Mouse (Mus musculus): ENCODE results near the gene Olfml1. TPM values are rescaled to one million over a fixed set of nuclear protein-coding genes. Genes with fewer than 3 reads are reported as not detected.

Gene Olfml1
- polyA plus RNA-seq, 1 experiment from 2014 or later: 26.0 TPM

- no peaks in the 10 kb centered on the region for H3K27me3 ChIP-seq (ENCODE audit: control insufficient read depth, insufficient read depth, low read length)
- no peaks in the 10 kb centered on the region for H3K9me3 ChIP-seq (ENCODE audit: control insufficient read depth, low read length)
- ATAC-seq (ENCODE audit: insufficient number of reproducible peaks, low FRiP score, low TSS enrichment, low read depth): 0 out of 2 replicates have a peak, but pooled peaks have one; percentile 28
- WGBS: 36% methylated on average over 10 of the region's 11 CpGs
- no peaks in the 10 kb centered on the region for H3K36me3 ChIP-seq (ENCODE audit: control insufficient read depth, insufficient read depth, low read length)
- no peak overlapping the region for H3K4me2 ChIP-seq (ENCODE audit: low read depth, severe bottlenecking)
- no peak overlapping the region for H3K27ac ChIP-seq (replicated peaks; ENCODE audit: low read depth, low read length)
- peaks cover 10% of the 10 kb centered on the region for H3K4me1 ChIP-seq (ENCODE audit: control insufficient read depth, insufficient read depth, low read length)
- no peak overlapping the region for H3K9ac ChIP-seq (ENCODE audit: low read length)
- DNase-seq (ENCODE audit: low spot score): no peak
- H3K4me3 ChIP-seq (ENCODE audit: low read depth, low read length): no peak overlapping the region
Measured at GRCm38 (mm10) chr7:107618028-107618992, 51.1 kb downstream of the Olfml1 start.

DNA sequence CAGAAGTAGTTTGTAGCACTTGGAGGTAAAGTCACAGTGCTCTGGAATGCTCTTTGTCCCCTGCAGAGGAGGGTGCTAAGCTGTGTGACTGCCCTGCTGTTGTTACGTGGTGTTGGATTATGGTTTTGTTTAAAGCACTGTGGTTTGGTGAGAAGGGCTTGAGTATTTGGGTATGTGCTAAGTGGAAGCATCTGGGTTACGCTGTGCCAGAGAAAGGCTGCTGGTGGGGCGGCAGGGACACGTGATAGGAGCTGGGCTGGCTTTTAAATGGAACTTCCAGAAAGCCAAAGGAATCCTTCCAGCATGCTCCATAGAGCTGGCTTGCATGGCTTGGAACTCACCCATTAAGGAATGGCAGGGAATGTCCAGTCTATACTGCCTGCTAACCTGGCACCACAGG, 52.0 kb downstream of the Olfml1 start:
- Histone ChIP-seq H3K9ac (ENCODE audit: low read length) (no peak overlapping the region), H3K36me3 (ENCODE audit: control insufficient read depth, insufficient read depth, low read length) (no peaks in the 10 kb centered on the region), H3K9me3 (ENCODE audit: control insufficient read depth, low read length) (no peaks in the 10 kb centered on the region), H3K4me1 (ENCODE audit: control insufficient read depth, insufficient read depth, low read length) (peaks cover 10% of the 10 kb centered on the region), H3K27me3 (ENCODE audit: control insufficient read depth, insufficient read depth, low read length) (no peaks in the 10 kb centered on the region), H3K27ac (replicated peaks; ENCODE audit: low read depth, low read length) (no peak overlapping the region), H3K4me2 (ENCODE audit: low read depth, severe bottlenecking) (no peak overlapping the region), H3K4me3 (ENCODE audit: low read depth, low read length) (no peak overlapping the region)
- DNase-seq (ENCODE audit: low spot score): peak; percentile 43
- ATAC-seq (ENCODE audit: insufficient number of reproducible peaks, low FRiP score, low TSS enrichment, low read depth): peak; percentile 72
- WGBS: 23% methylated on average over 4 of the region's 4 CpGs

DNA sequence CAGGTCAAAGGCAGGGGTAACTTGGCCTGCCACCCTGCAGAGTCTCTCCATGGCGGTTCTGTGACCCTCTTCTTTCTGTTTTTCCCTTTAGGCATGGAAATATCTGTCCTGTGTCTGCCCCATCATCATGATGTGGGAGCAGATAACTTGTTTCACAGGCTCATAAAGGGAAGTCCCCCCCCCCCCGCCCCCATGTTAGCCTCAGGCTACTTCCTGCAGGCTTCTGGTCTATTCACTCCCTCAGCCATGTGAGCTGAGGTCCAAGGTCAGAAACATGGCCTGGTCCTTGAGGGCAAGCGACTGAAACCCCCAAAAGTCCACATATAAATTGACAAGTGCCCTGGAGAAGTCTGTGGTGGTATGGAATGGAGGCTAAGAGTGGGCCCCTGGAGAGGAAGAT, 52.9 kb downstream of the Olfml1 start:
- no peak for DNase-seq (ENCODE audit: low spot score)
- ATAC-seq (ENCODE audit: insufficient number of reproducible peaks, low FRiP score, low TSS enrichment, low read depth): no peak
- WGBS: 80% methylated on average over 3 of the region's 3 CpGs

GRCm38 (mm10) chr7:107624432-107624831, 57.2 kb downstream of the Olfml1 start:
- Histone ChIP-seq H3K4me2 (ENCODE audit: low read depth, severe bottlenecking) (no peak overlapping the region), H3K9ac (ENCODE audit: low read length) (no peak overlapping the region), H3K36me3 (ENCODE audit: control insufficient read depth, insufficient read depth, low read length) (no peaks in the 10 kb centered on the region), H3K4me3 (ENCODE audit: low read depth, low read length) (no peak overlapping the region), H3K9me3 (ENCODE audit: control insufficient read depth, low read length) (no peaks in the 10 kb centered on the region), H3K4me1 (ENCODE audit: control insufficient read depth, insufficient read depth, low read length) (no peaks in the 10 kb centered on the region), H3K27me3 (ENCODE audit: control insufficient read depth, insufficient read depth, low read length) (no peaks in the 10 kb centered on the region), H3K27ac (replicated peaks; ENCODE audit: low read depth, low read length) (no peak overlapping the region)
- WGBS: 60% methylated on average over 3 of the region's 3 CpGs
- DNase-seq (ENCODE audit: low spot score) (no peak), ATAC-seq (ENCODE audit: insufficient number of reproducible peaks, low FRiP score, low TSS enrichment, low read depth) (no peak)

More for the DNA sequence above, 52.9 kb downstream of the Olfml1 start:
- Histone ChIP-seq H3K4me2 (ENCODE audit: low read depth, severe bottlenecking) (no peak overlapping the region), H3K4me3 (ENCODE audit: low read depth, low read length) (no peak overlapping the region), H3K27ac (replicated peaks; ENCODE audit: low read depth, low read length) (no peak overlapping the region), H3K9me3 (ENCODE audit: control insufficient read depth, low read length) (no peaks in the 10 kb centered on the region), H3K36me3 (ENCODE audit: control insufficient read depth, insufficient read depth, low read length) (no peaks in the 10 kb centered on the region), H3K27me3 (ENCODE audit: control insufficient read depth, insufficient read depth, low read length) (no peaks in the 10 kb centered on the region), H3K4me1 (ENCODE audit: control insufficient read depth, insufficient read depth, low read length) (peaks cover 10% of the 10 kb centered on the region), H3K9ac (ENCODE audit: low read length) (no peak overlapping the region)

GRCm38 (mm10) chr7:107625061-107625460, 57.8 kb downstream of the Olfml1 start, which contains the start of gene 5330417H12Rik:
TSS of gene 5330417H12Rik (minus strand) at chr7:107625161.
- no peaks in the 10 kb centered on the region for H3K4me1 ChIP-seq (ENCODE audit: control insufficient read depth, insufficient read depth, low read length)
- no peaks in the 10 kb centered on the region for H3K9me3 ChIP-seq (ENCODE audit: control insufficient read depth, low read length)
- H3K27ac ChIP-seq (replicated peaks; ENCODE audit: low read depth, low read length): no peak within 1 kb of the TSS
- H3K4me2 ChIP-seq (ENCODE audit: low read depth, severe bottlenecking): no peak within 1 kb of the TSS
- H3K27me3 ChIP-seq (ENCODE audit: control insufficient read depth, insufficient read depth, low read length): no peaks in the 10 kb centered on the region
- ATAC-seq (ENCODE audit: insufficient number of reproducible peaks, low FRiP score, low TSS enrichment, low read depth): no peak
- DNase-seq (ENCODE audit: low spot score): no peak
- no peaks in the 10 kb centered on the region for H3K36me3 ChIP-seq (ENCODE audit: control insufficient read depth, insufficient read depth, low read length)
- no peak within 1 kb of the TSS for H3K9ac ChIP-seq (ENCODE audit: low read length)
- no peak within 1 kb of the TSS for H3K4me3 ChIP-seq (ENCODE audit: low read depth, low read length)
- 85% methylated on average over 2 of the region's 2 CpGs for WGBS

GRCm38 (mm10) chr7:107625781-107626180, 58.5 kb downstream of the Olfml1 start:
- no peaks in the 10 kb centered on the region for H3K36me3 ChIP-seq (ENCODE audit: control insufficient read depth, insufficient read depth, low read length)
- WGBS: 90% methylated on average over 6 of the region's 6 CpGs
- H3K4me3 ChIP-seq (ENCODE audit: low read depth, low read length): no peak overlapping the region
- H3K4me1 ChIP-seq (ENCODE audit: control insufficient read depth, insufficient read depth, low read length): no peaks in the 10 kb centered on the region
- no peaks in the 10 kb centered on the region for H3K9me3 ChIP-seq (ENCODE audit: control insufficient read depth, low read length)
- H3K27ac ChIP-seq (replicated peaks; ENCODE audit: low read depth, low read length): no peak overlapping the region
- no peak for DNase-seq (ENCODE audit: low spot score)
- H3K9ac ChIP-seq (ENCODE audit: low read length): no peak overlapping the region
- no peak overlapping the region for H3K4me2 ChIP-seq (ENCODE audit: low read depth, severe bottlenecking)
- no peak for ATAC-seq (ENCODE audit: insufficient number of reproducible peaks, low FRiP score, low TSS enrichment, low read depth)
- no peaks in the 10 kb centered on the region for H3K27me3 ChIP-seq (ENCODE audit: control insufficient read depth, insufficient read depth, low read length)

DNA sequence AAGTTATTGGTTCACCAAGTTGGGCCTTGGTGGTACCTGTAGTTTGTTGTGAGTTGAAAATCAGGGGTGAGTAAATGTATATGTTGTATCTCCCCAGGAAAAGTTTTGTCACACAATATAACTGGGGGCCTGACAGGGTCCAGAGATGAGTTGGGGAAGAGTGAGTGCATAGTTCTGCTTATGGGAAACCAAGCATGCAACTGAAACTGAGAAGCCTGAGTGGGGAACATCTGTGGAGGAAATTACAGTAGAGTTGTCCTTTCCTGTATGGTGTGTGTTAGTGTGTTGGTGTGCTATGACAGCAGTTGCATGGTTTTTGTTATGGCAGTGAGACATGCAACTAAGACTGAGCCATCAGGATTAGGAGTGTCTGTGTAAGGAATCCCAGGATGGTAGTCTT, 61.1 kb downstream of the Olfml1 start:
- Histone ChIP-seq H3K36me3 (ENCODE audit: control insufficient read depth, insufficient read depth, low read length) (no peaks in the 10 kb centered on the region), H3K27ac (replicated peaks; ENCODE audit: low read depth, low read length) (no peak overlapping the region), H3K4me3 (ENCODE audit: low read depth, low read length) (no peak overlapping the region), H3K27me3 (ENCODE audit: control insufficient read depth, insufficient read depth, low read length) (no peaks in the 10 kb centered on the region), H3K9me3 (ENCODE audit: control insufficient read depth, low read length) (no peaks in the 10 kb centered on the region), H3K9ac (ENCODE audit: low read length) (no peak overlapping the region), H3K4me1 (ENCODE audit: control insufficient read depth, insufficient read depth, low read length) (no peaks in the 10 kb centered on the region), H3K4me2 (ENCODE audit: low read depth, severe bottlenecking) (no peak overlapping the region)
- ATAC-seq (ENCODE audit: insufficient number of reproducible peaks, low FRiP score, low TSS enrichment, low read depth): no peak
- DNase-seq (ENCODE audit: low spot score): no peak

- Histone ChIP-seq H3K4me1 (ENCODE audit: control insufficient read depth, insufficient read depth, low read length) (no peaks in the 10 kb centered on the region), H3K9ac (ENCODE audit: low read length) (no peak overlapping the region), H3K4me3 (ENCODE audit: low read depth, low read length) (no peak overlapping the region), H3K4me2 (ENCODE audit: low read depth, severe bottlenecking) (no peak overlapping the region), H3K9me3 (ENCODE audit: control insufficient read depth, low read length) (no peaks in the 10 kb centered on the region), H3K27me3 (ENCODE audit: control insufficient read depth, insufficient read depth, low read length) (no peaks in the 10 kb centered on the region), H3K36me3 (ENCODE audit: control insufficient read depth, insufficient read depth, low read length) (no peaks in the 10 kb centered on the region), H3K27ac (replicated peaks; ENCODE audit: low read depth, low read length) (no peak overlapping the region)
- 92% methylated on average over 4 of the region's 4 CpGs for WGBS
- no peak for DNase-seq (ENCODE audit: low spot score)
- ATAC-seq (ENCODE audit: insufficient number of reproducible peaks, low FRiP score, low TSS enrichment, low read depth): no peak
Measured at GRCm38 (mm10) chr7:107633201-107633600, 66.0 kb downstream of the Olfml1 start.
